Mouse (Mus musculus): Measurements from ENCODE around the gene Gng8. TPM values are rescaled to one million over a fixed set of nuclear protein-coding genes. Genes with fewer than 3 reads are reported as not detected.

Gene Gng8
- polyA plus RNA-seq, 1 experiment from 2014 or later: 3.3 TPM

- 32% methylated on average over 10 of the region's 10 CpGs for WGBS
- no peak overlapping the region for H3K9ac ChIP-seq (ENCODE audit: low read depth, low read length)
These were observed 22.3 kb downstream of the Gng8 start for GRCm38 (mm10) chr7:16913806-16914452.

GRCm38 (mm10) chr7:16914453-16915343 lies 23.1 kb downstream of the Gng8 start:
- no peak overlapping the region for H3K4me2 ChIP-seq
- 85% methylated on average over 18 of the region's 18 CpGs for WGBS
- H3K4me1 ChIP-seq (replicated peaks; ENCODE audit: control insufficient read depth, insufficient read depth, low read length): peaks cover 12% of the 10 kb centered on the region
- no peak for ATAC-seq (replicated peaks; ENCODE audit: low FRiP score)
- no peaks in the 10 kb centered on the region for H3K27me3 ChIP-seq (replicated peaks; ENCODE audit: control insufficient read depth, insufficient read depth, low read length)
- H3K9me3 ChIP-seq (ENCODE audit: control insufficient read depth, low read length): no peaks in the 10 kb centered on the region
- no peak overlapping the region for H3K9ac ChIP-seq (ENCODE audit: low read depth, low read length)
- H3K27ac ChIP-seq (ENCODE audit: low read depth, low read length): no peak overlapping the region
- DNase-seq (ENCODE audit: low spot score): no peak
- H3K36me3 ChIP-seq (ENCODE audit: control insufficient read depth, insufficient read depth, low read length): peaks cover 37% of the 10 kb centered on the region
- no peak overlapping the region for H3K4me3 ChIP-seq (ENCODE audit: low read depth, low read length)

More at GRCm38 (mm10) chr7:16913806-16914452, 22.3 kb downstream of the Gng8 start:
- ATAC-seq (replicated peaks; ENCODE audit: low FRiP score): peak; percentile 68
- Histone ChIP-seq H3K4me3 (ENCODE audit: low read depth, low read length) (no peak overlapping the region), H3K4me2 (no peak overlapping the region), H3K4me1 (replicated peaks; ENCODE audit: control insufficient read depth, insufficient read depth, low read length) (peaks cover 9% of the 10 kb centered on the region; the same call in 1 of the 2 replicates), H3K27ac (ENCODE audit: low read depth, low read length) (no peak overlapping the region), H3K36me3 (ENCODE audit: control insufficient read depth, insufficient read depth, low read length) (peaks cover 32% of the 10 kb centered on the region), H3K27me3 (replicated peaks; ENCODE audit: control insufficient read depth, insufficient read depth, low read length) (no peaks in the 10 kb centered on the region), H3K9me3 (ENCODE audit: control insufficient read depth, low read length) (no peaks in the 10 kb centered on the region)
- DNase-seq (ENCODE audit: low spot score): no peak

DNA sequence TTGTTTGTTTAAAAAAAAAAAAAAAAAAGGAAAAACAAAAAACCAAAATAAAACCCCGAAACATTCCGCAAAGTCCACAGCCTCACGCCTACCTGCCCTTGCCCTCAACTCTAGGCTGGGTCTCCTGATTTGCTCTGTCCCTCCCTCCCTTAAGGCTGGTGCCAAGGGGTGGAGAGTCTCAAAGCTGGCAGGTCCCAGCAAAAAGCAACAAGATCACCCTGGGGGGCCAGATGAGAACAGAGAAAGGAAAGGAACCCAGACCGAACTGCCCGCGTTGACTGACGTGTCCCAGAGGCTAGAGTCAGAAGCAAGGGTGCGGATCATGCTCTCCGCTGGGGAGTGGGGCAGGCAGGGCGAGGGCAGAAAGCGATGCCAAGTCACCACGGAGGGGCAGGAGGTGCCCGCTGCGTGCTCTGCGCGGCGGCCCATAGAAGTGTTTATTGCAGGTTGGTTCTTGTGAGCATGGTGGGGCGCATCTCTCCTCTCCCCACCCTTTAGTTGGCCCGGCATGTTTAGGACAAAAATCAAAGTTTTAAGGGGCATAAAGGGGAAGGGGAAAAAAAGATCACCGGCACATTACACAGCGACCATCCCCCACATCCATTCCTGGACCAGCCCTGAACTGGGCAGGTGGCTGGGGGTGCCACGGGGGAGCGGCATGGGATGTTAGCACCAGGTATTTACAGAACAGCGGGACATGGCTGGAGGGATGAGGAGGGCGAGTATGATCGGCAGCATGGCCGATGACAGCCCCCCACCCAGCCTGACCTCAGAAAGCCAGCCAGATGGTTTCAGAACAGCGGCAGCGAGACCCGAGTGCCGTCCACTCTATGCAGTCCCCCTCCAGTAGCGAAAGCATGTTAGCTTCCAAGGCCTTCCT lies 24.1 kb downstream of the Gng8 start:
- H3K36me3 ChIP-seq (ENCODE audit: control insufficient read depth, insufficient read depth, low read length): peaks cover 42% of the 10 kb centered on the region
- WGBS: 93% methylated on average over 32 of the region's 32 CpGs
- DNase-seq (ENCODE audit: low spot score) (no peak), ATAC-seq (replicated peaks; ENCODE audit: low FRiP score) (no peak)
- H3K9me3 ChIP-seq (ENCODE audit: control insufficient read depth, low read length): no peaks in the 10 kb centered on the region
- H3K4me3 ChIP-seq (ENCODE audit: low read depth, low read length): no peak overlapping the region
- no peaks in the 10 kb centered on the region for H3K27me3 ChIP-seq (replicated peaks; ENCODE audit: control insufficient read depth, insufficient read depth, low read length)
- peaks cover 16% of the 10 kb centered on the region for H3K4me1 ChIP-seq (replicated peaks; ENCODE audit: control insufficient read depth, insufficient read depth, low read length)
- no peak overlapping the region for H3K27ac ChIP-seq (ENCODE audit: low read depth, low read length)
- H3K4me2 ChIP-seq: no peak overlapping the region
- no peak overlapping the region for H3K9ac ChIP-seq (ENCODE audit: low read depth, low read length)

GRCm38 (mm10) chr7:16916342-16917265 lies 25.0 kb downstream of the Gng8 start:
- DNase-seq (ENCODE audit: low spot score): no peak
- Histone ChIP-seq H3K4me1 (replicated peaks; ENCODE audit: control insufficient read depth, insufficient read depth, low read length) (peaks cover 25% of the 10 kb centered on the region), H3K9me3 (ENCODE audit: control insufficient read depth, low read length) (no peaks in the 10 kb centered on the region), H3K4me2 (no peak overlapping the region), H3K36me3 (ENCODE audit: control insufficient read depth, insufficient read depth, low read length) (peaks cover 48% of the 10 kb centered on the region), H3K27ac (ENCODE audit: low read depth, low read length) (no peak overlapping the region), H3K4me3 (ENCODE audit: low read depth, low read length) (no peak overlapping the region), H3K9ac (ENCODE audit: low read depth, low read length) (no peak overlapping the region), H3K27me3 (replicated peaks; ENCODE audit: control insufficient read depth, insufficient read depth, low read length) (no peaks in the 10 kb centered on the region)
- no peak for ATAC-seq (replicated peaks; ENCODE audit: low FRiP score)
- WGBS: 78% methylated on average over 30 of the region's 30 CpGs

- no peak overlapping the region for H3K4me3 ChIP-seq (ENCODE audit: low read depth, low read length)
- H3K4me2 ChIP-seq: no peak overlapping the region
- 78% methylated on average over 11 of the region's 11 CpGs for WGBS
- H3K9me3 ChIP-seq (ENCODE audit: control insufficient read depth, low read length): no peaks in the 10 kb centered on the region
- no peaks in the 10 kb centered on the region for H3K27me3 ChIP-seq (replicated peaks; ENCODE audit: control insufficient read depth, insufficient read depth, low read length)
- no peak for ATAC-seq (replicated peaks; ENCODE audit: low FRiP score)
- H3K27ac ChIP-seq (ENCODE audit: low read depth, low read length): no peak overlapping the region
- H3K4me1 ChIP-seq (replicated peaks; ENCODE audit: control insufficient read depth, insufficient read depth, low read length): peaks cover 34% of the 10 kb centered on the region
- peaks cover 48% of the 10 kb centered on the region for H3K36me3 ChIP-seq (ENCODE audit: control insufficient read depth, insufficient read depth, low read length)
- DNase-seq (ENCODE audit: low spot score): no peak
- H3K9ac ChIP-seq (ENCODE audit: low read depth, low read length): no peak overlapping the region
These were observed 25.9 kb downstream of the Gng8 start for GRCm38 (mm10) chr7:16917447-16917846.

GRCm38 (mm10) chr7:16918014-16918413 lies 26.4 kb downstream of the Gng8 start:
- WGBS: 85% methylated on average over 9 of the region's 9 CpGs
- Histone ChIP-seq H3K4me2 (no peak overlapping the region), H3K9ac (ENCODE audit: low read depth, low read length) (no peak overlapping the region), H3K36me3 (ENCODE audit: control insufficient read depth, insufficient read depth, low read length) (peaks cover 48% of the 10 kb centered on the region), H3K4me1 (replicated peaks; ENCODE audit: control insufficient read depth, insufficient read depth, low read length) (peaks cover 38% of the 10 kb centered on the region), H3K27ac (ENCODE audit: low read depth, low read length) (no peak overlapping the region), H3K4me3 (ENCODE audit: low read depth, low read length) (no peak overlapping the region), H3K27me3 (replicated peaks; ENCODE audit: control insufficient read depth, insufficient read depth, low read length) (no peaks in the 10 kb centered on the region), H3K9me3 (ENCODE audit: control insufficient read depth, low read length) (no peaks in the 10 kb centered on the region)
- no peak for DNase-seq (ENCODE audit: low spot score)
- ATAC-seq (replicated peaks; ENCODE audit: low FRiP score): no peak

DNA sequence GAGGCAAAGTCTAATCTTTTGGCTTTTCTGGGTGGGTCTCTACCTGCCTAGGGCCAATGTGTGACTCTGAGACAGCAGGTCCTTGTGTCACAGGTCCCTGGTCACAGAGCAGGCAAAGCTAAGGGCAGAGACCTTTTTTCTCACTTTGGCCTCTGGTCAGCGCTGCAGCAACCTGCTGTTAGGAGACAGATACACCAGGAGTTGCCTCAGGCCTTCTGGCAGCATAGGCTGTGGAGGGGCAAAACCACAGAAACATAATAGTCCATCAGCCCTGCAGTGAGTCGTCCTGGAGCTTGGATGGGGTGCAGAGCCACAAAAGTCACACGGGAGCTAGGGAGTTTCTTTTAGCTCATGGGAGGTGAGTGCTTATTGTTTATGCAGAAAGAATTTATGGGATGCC lies 27.1 kb downstream of the Gng8 start:
- H3K27ac ChIP-seq (ENCODE audit: low read depth, low read length): no peak overlapping the region; the same call in 1 of the 2 replicates
- no peak overlapping the region for H3K4me3 ChIP-seq (ENCODE audit: low read depth, low read length)
- no peaks in the 10 kb centered on the region for H3K9me3 ChIP-seq (ENCODE audit: control insufficient read depth, low read length)
- peaks cover 38% of the 10 kb centered on the region for H3K4me1 ChIP-seq (replicated peaks; ENCODE audit: control insufficient read depth, insufficient read depth, low read length)
- ATAC-seq (replicated peaks; ENCODE audit: low FRiP score) (no peak), DNase-seq (ENCODE audit: low spot score) (no peak)
- H3K4me2 ChIP-seq: no peak overlapping the region
- H3K9ac ChIP-seq (ENCODE audit: low read depth, low read length): no peak overlapping the region
- H3K27me3 ChIP-seq (replicated peaks; ENCODE audit: control insufficient read depth, insufficient read depth, low read length): no peaks in the 10 kb centered on the region
- WGBS: 71% methylated on average over 3 of the region's 3 CpGs
- peaks cover 48% of the 10 kb centered on the region for H3K36me3 ChIP-seq (ENCODE audit: control insufficient read depth, insufficient read depth, low read length)
